Mouse (Mus musculus) olfactory bulb, adult 2 months (tissue): ENCODE results near the gene Tmem160.

ENCODE experiments used
- CTCF ChIP-seq: fragments of 200-500 bp; IDR thresholded peaks from 2 replicates; pipeline ENCODE4 v1.5.1; 2012; ENCODE audit warnings: low read depth, mild to moderate bottlenecking, low read length, moderate library complexity; ENCODE audit not compliant: insufficient read depth
- POLR2A ChIP-seq: fragments of 200-500 bp; IDR thresholded peaks from 2 replicates; pipeline ENCODE4 v1.6.1; 2012; ENCODE audit warnings: mild to moderate bottlenecking, low read depth, low read length, moderate library complexity; ENCODE audit not compliant: insufficient read depth

- TF ChIP-seq POLR2A (no peak), CTCF (no peak)
These were observed 24.0 kb downstream of the Tmem160 start for GRCm38 (mm10) chr7:16476600-16476989.
